Mouse (Mus musculus): ENCODE results near the gene Rnf31.

GRCm38 (mm10) chr14:55584303-55584701, 7.2 kb upstream of the Rnf31 start:
- TF ChIP-seq CTCF (IDR thresholded peaks at IDR 0.05; ENCODE audit: low read depth) (no peak), EP300 (optimal IDR thresholded peaks at IDR 0.05) (no peak)

Data from stomach, postnatal 0 days (tissue).